Mouse (Mus musculus) neural tube, embryonic 15.5 days (tissue): ENCODE measurements around the gene Skp1a. TPM values are rescaled to one million over a fixed set of nuclear protein-coding genes. Genes with fewer than 3 reads are reported as not detected.

Experiments
- polyA plus RNA-seq: library from polyadenylated mRNA; unstranded; fragments of >200 nt; fragmentation: Nextera tagmentation; extraction: Ambion mirVana; gene quantifications from 2 replicates; pipeline ENCODE4 v1.2.1, GENCODE M21; 2015

The Skp1a gene
- polyA plus RNA-seq, 1 experiment from 2014 or later, result 1,082 TPM

Other genes starting within 250 kb of the Skp1a start
- gene Ube2b, start 231.2 kb upstream of the Skp1a start, polyA plus RNA-seq, result 220 and 226 TPM in 2 replicates
- gene Cdkl3, start 227.8 kb upstream of the Skp1a start, polyA plus RNA-seq, result 21.1 and 27.4 TPM in 2 replicates
- gene Ppp2ca, start 133.3 kb upstream of the Skp1a start, polyA plus RNA-seq, result 128 and 130 TPM in 2 replicates
- gene Olfr1373, start 86.5 kb upstream of the Skp1a start, polyA plus RNA-seq, result not detected in 2 replicates
- gene Olfr1371, start 18.0 kb upstream of the Skp1a start, polyA plus RNA-seq, result not detected in 2 replicates
- 5.0 and 50.9 TPM in 2 replicates for gene Tcf7, start 51.0 kb downstream of the Skp1a start, polyA plus RNA-seq
- gene Vdac1, start 128.9 kb downstream of the Skp1a start, polyA plus RNA-seq, result 362 and 402 TPM in 2 replicates
- gene 9530068E07Rik, start 164.4 kb downstream of the Skp1a start, polyA plus RNA-seq, result 122 and 133 TPM in 2 replicates